Mouse (Mus musculus) kidney, adult 2 months (tissue): ENCODE measurements around the gene H2-M10.6. TPM values are rescaled to one million over a fixed set of nuclear protein-coding genes. Genes with fewer than 3 reads are reported as not detected.
A peak's percentile ranks its signal among the peaks of the same experiment; 100 is the strongest.
"Not testable (repeated sequence)": the region's sequence is repeated elsewhere in the genome, so short reads cannot be mapped to it uniquely, and the experiment has no call there.

Experiments used
- DNase-seq: peaks from one replicate; pipeline ENCODE4 v3.0.0; 2021
- H3K27ac ChIP-seq: fragments of 200-500 bp; 2 replicates; pipeline ENCODE4 v1.5.1; 2012; ENCODE audit warnings: low read depth, low read length, control low read depth, inconsistent platforms; ENCODE audit not compliant: insufficient read depth
- H3K27me3 ChIP-seq: fragments of 200-500 bp; replicated peaks from 2 replicates; pipeline ENCODE4 v1.6.1; 2012; ENCODE audit warnings: mild to moderate bottlenecking, moderate library complexity, low read length, inconsistent platforms; ENCODE audit not compliant: control insufficient read depth, insufficient read depth
- H3K36me3 ChIP-seq: fragments of 200-500 bp; 2 replicates; pipeline ENCODE4 v1.6.1; 2012; ENCODE audit warnings: mild to moderate bottlenecking, moderate library complexity, low read length, inconsistent platforms; ENCODE audit not compliant: control insufficient read depth, insufficient read depth
- H3K4me1 ChIP-seq: fragments of 200-500 bp; 2 replicates; pipeline ENCODE4 v1.6.1; 2011; ENCODE audit warnings: low read length; ENCODE audit not compliant: control insufficient read depth, insufficient read depth
- H3K4me3 ChIP-seq: fragments of 200-500 bp; 2 replicates; pipeline ENCODE4 v1.5.1; 2011; ENCODE audit warnings: mild to moderate bottlenecking, low read depth, low read length, control low read depth; ENCODE audit not compliant: insufficient read depth
- CTCF ChIP-seq: fragments of 200-500 bp; conservative IDR thresholded peaks from 2 replicates; pipeline ENCODE4 v1.5.1; 2011; ENCODE audit warnings: low read depth, mild to moderate bottlenecking, control low read depth, low read length, moderate library complexity, mixed read lengths; ENCODE audit not compliant: insufficient read depth, insufficient read length
- POLR2A ChIP-seq: fragments of 200-500 bp; IDR thresholded peaks from one replicate; pipeline ENCODE4 v1.6.1; 2011; ENCODE audit warnings: low read depth, low read length, control low read depth
- WGBS: fragments of 180-500 bp; shearing (Covaris S2); methylation state at CpG from one replicate; pipeline ENCODE4 v1.1.7; 2018; 5-methylcytosine and 5-hydroxymethylcytosine counted together
- polyA plus RNA-seq: library from polyadenylated mRNA; depleted of rRNA; stranded (reverse); fragments of >200 nt; gene quantifications from 2 replicates; pipeline ENCODE4 v1.2.3, GENCODE M21; 2012

Gene H2-M10.6
- polyA plus RNA-seq, 1 experiment, result not detected

GRCm38 (mm10) chr17:36788801-36789200 is 23.2 kb upstream of the H2-M10.6 start:
- not testable (repeated sequence) for H3K4me3 ChIP-seq, H3K36me3 ChIP-seq, H3K27ac ChIP-seq, H3K27me3 ChIP-seq, H3K4me1 ChIP-seq
- peak; percentile 80 for DNase-seq
- peak; percentile 63 for TF ChIP-seq CTCF

- H3K4me3 ChIP-seq, result no peak overlapping the region
- no peaks in the 10 kb centered on the region for H3K4me1 ChIP-seq
- no peaks in the 10 kb centered on the region for H3K27me3 ChIP-seq
- TF ChIP-seq POLR2A, result no peak
- no peak for TF ChIP-seq CTCF
- no peak overlapping the region for H3K27ac ChIP-seq
- 73% methylated on average over 10 of the region's 10 CpGs for WGBS
- H3K36me3 ChIP-seq, result no peaks in the 10 kb centered on the region
- no peak for DNase-seq
These were observed 12.5 kb upstream of the H2-M10.6 start for GRCm38 (mm10) chr17:36799493-36799892.

GRCm38 (mm10) chr17:36799921-36800462 is 12.0 kb upstream of the H2-M10.6 start:
- H3K36me3 ChIP-seq, H3K27ac ChIP-seq, H3K4me3 ChIP-seq, H3K4me1 ChIP-seq, DNase-seq, H3K27me3 ChIP-seq: not testable (repeated sequence)
- WGBS, result 27% methylated on average over 4 of the region's 4 CpGs

GRCm38 (mm10) chr17:36824005-36824404 is 12.0 kb downstream of the H2-M10.6 start:
- DNase-seq, result peak; percentile 72
- Histone ChIP-seq H3K4me3 (no peak overlapping the region), H3K4me1 (no peaks in the 10 kb centered on the region), H3K27me3 (no peaks in the 10 kb centered on the region), H3K36me3 (no peaks in the 10 kb centered on the region), H3K27ac (no peak overlapping the region)
- TF ChIP-seq CTCF (peak; percentile 72), POLR2A (no peak)

GRCm38 (mm10) chr17:36825525-36825924 is 13.6 kb downstream of the H2-M10.6 start:
- DNase-seq, result no peak
- 22% methylated on average over 4 of the region's 4 CpGs for WGBS
- H3K27ac ChIP-seq, result no peak overlapping the region
- H3K4me1 ChIP-seq, result no peaks in the 10 kb centered on the region
- no peak overlapping the region for H3K4me3 ChIP-seq
- H3K36me3 ChIP-seq, result no peaks in the 10 kb centered on the region
- TF ChIP-seq POLR2A (no peak), CTCF (0 out of 2 replicates have a peak, but pooled peaks have one; percentile 15)
- H3K27me3 ChIP-seq, result no peaks in the 10 kb centered on the region

- H3K27ac ChIP-seq, H3K4me1 ChIP-seq, H3K27me3 ChIP-seq, H3K36me3 ChIP-seq, H3K4me3 ChIP-seq: not testable (repeated sequence)
- WGBS, result 10% methylated on average over 5 of the region's 5 CpGs
- peak; percentile 94 for DNase-seq
- TF ChIP-seq CTCF, result peak; percentile 63
These were observed 14.0 kb downstream of the H2-M10.6 start for GRCm38 (mm10) chr17:36826002-36826401.

- 77% methylated on average over 2 of the region's 2 CpGs for WGBS
- TF ChIP-seq POLR2A (no peak), CTCF (no peak)
- Histone ChIP-seq H3K4me1 (no peaks in the 10 kb centered on the region), H3K36me3 (no peaks in the 10 kb centered on the region), H3K27ac (no peak overlapping the region), H3K27me3 (no peaks in the 10 kb centered on the region), H3K4me3 (no peak overlapping the region)
- DNase-seq, result no peak
These were observed 16.5 kb downstream of the H2-M10.6 start for GRCm38 (mm10) chr17:36828488-36828887.

GRCm38 (mm10) chr17:36830470-36830869 is 18.5 kb downstream of the H2-M10.6 start:
- TF ChIP-seq CTCF, result no peak
- no peak for TF ChIP-seq POLR2A
- H3K4me3 ChIP-seq, result no peak overlapping the region
- DNase-seq, result no peak
- H3K27ac ChIP-seq, result no peak overlapping the region
- no peaks in the 10 kb centered on the region for H3K27me3 ChIP-seq
- no peaks in the 10 kb centered on the region for H3K4me1 ChIP-seq
- no peaks in the 10 kb centered on the region for H3K36me3 ChIP-seq
- 76% methylated on average over 3 of the region's 3 CpGs for WGBS
